Mouse (Mus musculus) layer of hippocampus, adult 8-10 months (tissue): ENCODE measurements around the gene Adam23. TPM values are rescaled to one million over a fixed set of nuclear protein-coding genes. Genes with fewer than 3 reads are reported as not detected.

Source experiments
- DNase-seq, 2 experiments: peaks; one replicate each; pipeline ENCODE4 v3.0.0; 2022; ENCODE audit warnings: low spot score in 2 of 2
- total RNA-seq, 4 experiments: library from RNA; stranded (reverse); gene quantifications; 2 replicates each; pipeline ENCODE4 v1.2.4; 2022

The Adam23 gene
- total RNA-seq, 4 experiments from 2014 or later, result 136 to 152 (median 147) TPM

GRCm38 (mm10) chr1:63478946-63479345, 33.3 kb downstream of the Adam23 start:
- no peak for DNase-seq

GRCm38 (mm10) chr1:63484646-63485045, 39.0 kb downstream of the Adam23 start:
- DNase-seq, result no peak

GRCm38 (mm10) chr1:63486646-63487045, 41.0 kb downstream of the Adam23 start:
- no peak for DNase-seq

- DNase-seq, result no peak
Observed at GRCm38 (mm10) chr1:63491001-63491400, 45.3 kb downstream of the Adam23 start.

GRCm38 (mm10) chr1:63493325-63493724, 47.6 kb downstream of the Adam23 start:
- no peak for DNase-seq

GRCm38 (mm10) chr1:63507386-63507785, 61.7 kb downstream of the Adam23 start:
- no peak for DNase-seq

- DNase-seq, result no peak
Observed at GRCm38 (mm10) chr1:63508801-63509200, 63.1 kb downstream of the Adam23 start.

GRCm38 (mm10) chr1:63511416-63511815, 65.7 kb downstream of the Adam23 start:
- DNase-seq, result no peak

- DNase-seq, result no peak
Observed at GRCm38 (mm10) chr1:63517800-63518199, 72.1 kb downstream of the Adam23 start.

GRCm38 (mm10) chr1:63518814-63519213, 73.1 kb downstream of the Adam23 start:
- DNase-seq, result no peak

GRCm38 (mm10) chr1:63529901-63530300, 84.2 kb downstream of the Adam23 start:
- DNase-seq, result no peak

GRCm38 (mm10) chr1:63534271-63534827, 88.7 kb downstream of the Adam23 start:
- no peak for DNase-seq

GRCm38 (mm10) chr1:63539884-63540613, 94.4 kb downstream of the Adam23 start:
- DNase-seq, result no peak

GRCm38 (mm10) chr1:63544122-63544521, 98.4 kb downstream of the Adam23 start:
- DNase-seq, result no peak

GRCm38 (mm10) chr1:63553039-63553438, 107.3 kb downstream of the Adam23 start:
- no peak for DNase-seq

GRCm38 (mm10) chr1:63561772-63562520, 116.3 kb downstream of the Adam23 start:
- no peak for DNase-seq

GRCm38 (mm10) chr1:63563928-63564327, 118.2 kb downstream of the Adam23 start:
- DNase-seq, result no peak

GRCm38 (mm10) chr1:63566501-63566900, 120.8 kb downstream of the Adam23 start:
- DNase-seq, result no peak

GRCm38 (mm10) chr1:63567031-63567430, 121.3 kb downstream of the Adam23 start:
- no peak for DNase-seq

GRCm38 (mm10) chr1:63572229-63572628, 126.5 kb downstream of the Adam23 start:
- no peak for DNase-seq

GRCm38 (mm10) chr1:63573432-63573831, 127.7 kb downstream of the Adam23 start:
- DNase-seq, result no peak

- no peak for DNase-seq
Observed at GRCm38 (mm10) chr1:63573864-63574611, 128.3 kb downstream of the Adam23 start.
